Mouse (Mus musculus): ENCODE data around the gene Glb1.

DNA sequence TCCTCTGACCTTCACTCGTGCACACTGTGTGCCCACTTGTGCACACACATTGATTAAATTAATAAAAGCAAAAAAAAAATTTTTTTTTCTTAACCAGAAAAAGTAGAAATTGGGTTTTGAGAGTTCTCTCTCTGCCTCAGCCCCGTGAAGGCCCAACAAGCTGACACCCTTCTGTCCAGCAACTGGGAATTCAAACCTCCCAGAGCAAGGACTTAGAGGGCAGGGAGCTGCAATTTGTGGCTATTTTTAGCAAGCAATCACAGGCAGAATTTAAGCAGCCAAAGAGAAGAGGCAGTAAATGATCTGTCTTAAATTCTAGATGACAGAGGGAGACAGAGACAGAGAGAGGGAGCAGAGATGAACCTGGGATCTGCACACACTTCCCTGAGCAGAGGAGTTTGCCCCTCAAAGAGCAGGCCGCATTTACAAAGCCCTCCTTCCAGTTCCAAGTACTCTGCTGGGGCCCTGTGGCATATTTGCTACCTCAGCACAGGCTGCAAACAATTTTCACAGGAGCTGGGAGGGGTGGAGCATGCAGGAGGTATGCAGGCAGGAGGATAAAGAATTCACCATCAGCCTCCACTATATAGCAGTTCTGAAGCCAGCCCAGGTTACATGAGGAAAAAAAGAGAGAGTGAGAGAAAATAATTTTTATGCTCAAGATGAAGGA, 12.0 kb upstream of the Glb1 start:
- TF ChIP-seq POLR2A (IDR thresholded peaks at IDR 0.05; ENCODE audit: low read depth, low read length): no peak
- TF ChIP-seq CTCF (conservative IDR thresholded peaks at IDR 0.05; ENCODE audit: insufficient read depth, insufficient read length, low read depth, low read length): no peak

All from kidney, adult 2 months (tissue).